Mouse (Mus musculus) embryonic facial prominence, embryonic 15.5 days (tissue): ENCODE measurements around the gene Gm48552. TPM values are rescaled to one million over a fixed set of nuclear protein-coding genes. Genes with fewer than 3 reads are reported as not detected.

Experiments used
- ATAC-seq: fragments of 200-750 bp; cut with Nextera tagmentation; 2 replicates; pipeline ENCODE4 v1.8.0; 2017; ENCODE audit warnings: low read depth, moderate TSS enrichment; ENCODE audit not compliant: insufficient number of reproducible peaks, low FRiP score, low TSS enrichment
- H3K27ac ChIP-seq: fragments of 300-500 bp; sonication (generic); replicated peaks from 2 replicates; pipeline ENCODE4 v1.5.1; 2015; ENCODE audit warnings: mild to moderate bottlenecking, inconsistent platforms
- H3K27me3 ChIP-seq: fragments of 300-500 bp; sonication (generic); 2 replicates; pipeline ENCODE4 v1.6.1; 2015; ENCODE audit warnings: inconsistent platforms
- H3K36me3 ChIP-seq: fragments of 300-500 bp; sonication (generic); 2 replicates; pipeline ENCODE4 v1.6.1; 2015; ENCODE audit warnings: mild to moderate bottlenecking, inconsistent platforms
- H3K4me1 ChIP-seq: fragments of 300-500 bp; sonication (generic); 2 replicates; pipeline ENCODE4 v1.6.1; 2015; ENCODE audit warnings: inconsistent platforms
- H3K4me2 ChIP-seq: fragments of 300-500 bp; sonication (generic); replicated peaks from 2 replicates; pipeline ENCODE4 v1.6.1; 2015; ENCODE audit warnings: mild to moderate bottlenecking, inconsistent platforms
- H3K4me3 ChIP-seq: fragments of 300-500 bp; sonication (generic); replicated peaks from 2 replicates; pipeline ENCODE4 v1.5.1; 2015; ENCODE audit warnings: mild to moderate bottlenecking, inconsistent platforms
- H3K9ac ChIP-seq: fragments of 300-500 bp; sonication (generic); 2 replicates; pipeline ENCODE4 v1.6.1; 2015; ENCODE audit warnings: inconsistent platforms
- H3K9me3 ChIP-seq: fragments of 300-500 bp; sonication (generic); replicated peaks from 2 replicates; pipeline ENCODE4 v1.6.1; 2016; ENCODE audit warnings: inconsistent platforms
- WGBS: fragments of 180-500 bp; shearing (Covaris S2); methylation state at CpG from one replicate; pipeline ENCODE4 v1.1.7; 2015; 5-methylcytosine and 5-hydroxymethylcytosine counted together
- polyA plus RNA-seq: library from polyadenylated mRNA; unstranded; fragments of >200 nt; fragmentation: Nextera tagmentation; extraction: Ambion mirVana; gene quantifications from 2 replicates; pipeline ENCODE4 v1.2.1, GENCODE M21; 2015

The Gm48552 gene
- polyA plus RNA-seq, 1 experiment from 2014 or later, result 2.9 TPM

GRCm38 (mm10) chr10:81424246-81425051 is 35.6 kb downstream of the Gm48552 start:
- Histone ChIP-seq H3K9ac (peak overlapping the region; percentile 26; the same call in 1 of the 2 replicates), H3K4me1 (peaks cover 65% of the 10 kb centered on the region), H3K9me3 (no peaks in the 10 kb centered on the region), H3K27me3 (no peaks in the 10 kb centered on the region), H3K4me3 (peak overlapping the region; percentile 75), H3K36me3 (peaks cover 13% of the 10 kb centered on the region), H3K27ac (peak overlapping the region; percentile 82), H3K4me2 (peak overlapping the region; percentile 75)
- WGBS, result 7% methylated on average over 25 of the region's 25 CpGs
- no peak for ATAC-seq

GRCm38 (mm10) chr10:81425236-81425850 is 36.5 kb downstream of the Gm48552 start:
- Histone ChIP-seq H3K27ac (peak overlapping the region; percentile 82), H3K9me3 (no peaks in the 10 kb centered on the region), H3K36me3 (peaks cover 4% of the 10 kb centered on the region; the same call in 1 of the 2 replicates), H3K4me2 (peak overlapping the region; percentile 75), H3K4me3 (peak overlapping the region; percentile 75), H3K27me3 (no peaks in the 10 kb centered on the region), H3K4me1 (peaks cover 61% of the 10 kb centered on the region), H3K9ac (peak overlapping the region; percentile 16; the same call in 1 of the 2 replicates)
- WGBS, result 34% methylated on average over 10 of the region's 10 CpGs
- ATAC-seq, result no peak

- H3K27me3 ChIP-seq, result no peaks in the 10 kb centered on the region
- H3K27ac ChIP-seq, result peak overlapping the region; percentile 86
- peaks cover 59% of the 10 kb centered on the region for H3K4me1 ChIP-seq
- H3K9ac ChIP-seq, result peak overlapping the region; percentile 80
- H3K4me3 ChIP-seq, result peak overlapping the region; percentile 75
- H3K36me3 ChIP-seq, result no peaks in the 10 kb centered on the region
- peak overlapping the region; percentile 75 for H3K4me2 ChIP-seq
- WGBS, result under 1% methylated on average over 12 of the region's 33 CpGs
- no peak for ATAC-seq
- H3K9me3 ChIP-seq, result no peaks in the 10 kb centered on the region
These were observed 37.4 kb downstream of the Gm48552 start for GRCm38 (mm10) chr10:81426081-81426671.

- Histone ChIP-seq H3K27me3 (no peaks in the 10 kb centered on the region), H3K9ac (peak overlapping the region; percentile 80), H3K4me2 (peak overlapping the region; percentile 75), H3K4me3 (peak overlapping the region; percentile 75), H3K36me3 (no peaks in the 10 kb centered on the region), H3K9me3 (no peaks in the 10 kb centered on the region), H3K27ac (peak overlapping the region; percentile 86), H3K4me1 (peaks cover 63% of the 10 kb centered on the region)
- ATAC-seq, result no peak
- 2% methylated on average over 29 of the region's 38 CpGs for WGBS
These were observed 38.1 kb downstream of the Gm48552 start for GRCm38 (mm10) chr10:81426897-81427296.

- Histone ChIP-seq H3K36me3 (no peaks in the 10 kb centered on the region), H3K9me3 (no peaks in the 10 kb centered on the region), H3K4me3 (peak overlapping the region; percentile 75), H3K27me3 (no peaks in the 10 kb centered on the region), H3K27ac (peak overlapping the region; percentile 72), H3K9ac (peak overlapping the region; percentile 22; the same call in 1 of the 2 replicates), H3K4me2 (peak overlapping the region; percentile 75), H3K4me1 (peaks cover 61% of the 10 kb centered on the region)
- WGBS, result 17% methylated on average over 3 of the region's 3 CpGs
- no peak for ATAC-seq
These were observed 38.5 kb downstream of the Gm48552 start for GRCm38 (mm10) chr10:81427327-81427726.

GRCm38 (mm10) chr10:81427804-81428506 is 39.1 kb downstream of the Gm48552 start:
- Histone ChIP-seq H3K27ac (peak overlapping the region; percentile 72; the same call in 1 of the 2 replicates), H3K9ac (no peak overlapping the region), H3K36me3 (no peaks in the 10 kb centered on the region), H3K27me3 (no peaks in the 10 kb centered on the region), H3K4me2 (no peak overlapping the region), H3K4me1 (peaks cover 61% of the 10 kb centered on the region), H3K9me3 (no peaks in the 10 kb centered on the region), H3K4me3 (no peak overlapping the region)
- no peak for ATAC-seq
- WGBS, result 77% methylated on average over 8 of the region's 8 CpGs

GRCm38 (mm10) chr10:81428507-81428870 is 39.7 kb downstream of the Gm48552 start:
- ATAC-seq, result no peak
- no peaks in the 10 kb centered on the region for H3K9me3 ChIP-seq
- WGBS, result 86% methylated on average over 7 of the region's 7 CpGs
- no peak overlapping the region for H3K27ac ChIP-seq
- no peaks in the 10 kb centered on the region for H3K36me3 ChIP-seq
- H3K27me3 ChIP-seq, result no peaks in the 10 kb centered on the region
- no peak overlapping the region for H3K4me3 ChIP-seq
- H3K9ac ChIP-seq, result no peak overlapping the region
- peaks cover 65% of the 10 kb centered on the region for H3K4me1 ChIP-seq
- no peak overlapping the region for H3K4me2 ChIP-seq

GRCm38 (mm10) chr10:81429092-81429491 is 40.3 kb downstream of the Gm48552 start:
- Histone ChIP-seq H3K36me3 (no peaks in the 10 kb centered on the region), H3K9ac (no peak overlapping the region), H3K4me2 (peak overlapping the region; percentile 90), H3K4me3 (peak overlapping the region; percentile 64), H3K4me1 (peaks cover 65% of the 10 kb centered on the region), H3K9me3 (no peaks in the 10 kb centered on the region), H3K27me3 (no peaks in the 10 kb centered on the region), H3K27ac (peak overlapping the region; percentile 94)
- ATAC-seq, result no peak
- WGBS, result 29% methylated on average over 2 of the region's 2 CpGs

- Histone ChIP-seq H3K36me3 (no peaks in the 10 kb centered on the region), H3K27me3 (no peaks in the 10 kb centered on the region), H3K4me1 (peaks cover 65% of the 10 kb centered on the region), H3K4me3 (peak overlapping the region; percentile 64), H3K9me3 (no peaks in the 10 kb centered on the region), H3K9ac (peak overlapping the region; percentile 60), H3K27ac (peak overlapping the region; percentile 94), H3K4me2 (peak overlapping the region; percentile 90)
- under 1% methylated on average over 20 of the region's 20 CpGs for WGBS
- ATAC-seq, result peak; percentile 21
These were observed 40.8 kb downstream of the Gm48552 start for GRCm38 (mm10) chr10:81429605-81430061.

- peak overlapping the region; percentile 90 for H3K4me2 ChIP-seq
- H3K4me3 ChIP-seq, result peak overlapping the region; percentile 64
- peak; percentile 35 for ATAC-seq
- H3K27ac ChIP-seq, result peak overlapping the region; percentile 94
- WGBS, result 0% methylated on average over 35 of the region's 89 CpGs
- peaks cover 65% of the 10 kb centered on the region for H3K4me1 ChIP-seq
- H3K9me3 ChIP-seq, result no peaks in the 10 kb centered on the region
- no peaks in the 10 kb centered on the region for H3K36me3 ChIP-seq
- no peaks in the 10 kb centered on the region for H3K27me3 ChIP-seq
- peak overlapping the region; percentile 60 for H3K9ac ChIP-seq
These were observed 41.5 kb downstream of the Gm48552 start for GRCm38 (mm10) chr10:81430141-81430830.
